Mouse (Mus musculus): Measurements from ENCODE around the gene 1700021F05Rik. TPM values are rescaled to one million over a fixed set of nuclear protein-coding genes. Genes with fewer than 3 reads are reported as not detected.
"Not testable (repeated sequence)": the region's sequence is repeated elsewhere in the genome, so short reads cannot be mapped to it uniquely, and the experiment has no call there.

Gene 1700021F05Rik
- total RNA-seq, 2 experiments from 2014 or later, result 39.1 to 42.8 TPM

- DNase-seq (ENCODE audit: low spot score in 2 of 2), result no peak
Observed at GRCm38 (mm10) chr10:43539746-43540310, 966 bp downstream of the 1700021F05Rik start.

- no peak for DNase-seq (ENCODE audit: low spot score in 2 of 2)
Observed at GRCm38 (mm10) chr10:43538831-43539230, 2.0 kb downstream of the 1700021F05Rik start.

- DNase-seq (ENCODE audit: low spot score in 2 of 2), result no peak
Observed at GRCm38 (mm10) chr10:43537652-43538051, 3.1 kb downstream of the 1700021F05Rik start.

GRCm38 (mm10) chr10:43534382-43534781 is 6.4 kb downstream of the 1700021F05Rik start:
- no peak for DNase-seq (ENCODE audit: low spot score in 2 of 2)

- no peak for DNase-seq (ENCODE audit: low spot score in 2 of 2)
Observed at GRCm38 (mm10) chr10:43527283-43528269, 13.2 kb downstream of the 1700021F05Rik start.

GRCm38 (mm10) chr10:43523931-43524330 is 16.9 kb downstream of the 1700021F05Rik start, which contains the start of gene Gm9803:
Gene Gm9803, plus strand, starts transcription at chr10:43524084.
- DNase-seq (ENCODE audit: low spot score in 2 of 2), result not testable (repeated sequence)

GRCm38 (mm10) chr10:43519977-43520376 is 20.8 kb downstream of the 1700021F05Rik start:
- DNase-seq (ENCODE audit: low spot score in 2 of 2), result no peak

GRCm38 (mm10) chr10:43518368-43518767 is 22.4 kb downstream of the 1700021F05Rik start:
- no peak for DNase-seq (ENCODE audit: low spot score in 2 of 2)

GRCm38 (mm10) chr10:43517836-43518235 is 23.0 kb downstream of the 1700021F05Rik start:
- DNase-seq (ENCODE audit: low spot score in 2 of 2), result no peak

- DNase-seq (ENCODE audit: low spot score in 2 of 2), result no peak
Observed at GRCm38 (mm10) chr10:43516992-43517660, 23.7 kb downstream of the 1700021F05Rik start.

- DNase-seq (ENCODE audit: low spot score in 2 of 2), result no peak
Observed at GRCm38 (mm10) chr10:43512976-43513375, 27.8 kb downstream of the 1700021F05Rik start.

GRCm38 (mm10) chr10:43509228-43509627 is 31.6 kb downstream of the 1700021F05Rik start:
- no peak for DNase-seq (ENCODE audit: low spot score in 2 of 2)

- DNase-seq (ENCODE audit: low spot score in 2 of 2), result no peak
Observed at GRCm38 (mm10) chr10:43507051-43507450, 33.7 kb downstream of the 1700021F05Rik start.

- no peak for DNase-seq (ENCODE audit: low spot score in 2 of 2)
Observed at GRCm38 (mm10) chr10:43504291-43504690, 36.5 kb downstream of the 1700021F05Rik start.

- no peak for DNase-seq (ENCODE audit: low spot score in 2 of 2)
Observed at GRCm38 (mm10) chr10:43502599-43502998, 38.2 kb downstream of the 1700021F05Rik start.

- no peak for DNase-seq (ENCODE audit: low spot score in 2 of 2)
Observed at GRCm38 (mm10) chr10:43490846-43491245, 49.9 kb downstream of the 1700021F05Rik start.

GRCm38 (mm10) chr10:43490034-43490433 is 50.8 kb downstream of the 1700021F05Rik start:
- DNase-seq (ENCODE audit: low spot score in 2 of 2), result no peak

- no peak for DNase-seq (ENCODE audit: low spot score in 2 of 2)
Observed at GRCm38 (mm10) chr10:43489550-43489949, 51.2 kb downstream of the 1700021F05Rik start.

- no peak for DNase-seq (ENCODE audit: low spot score in 2 of 2)
Observed at GRCm38 (mm10) chr10:43489139-43489538, 51.7 kb downstream of the 1700021F05Rik start.

- no peak for DNase-seq (ENCODE audit: low spot score in 2 of 2)
Observed at GRCm38 (mm10) chr10:43488258-43488657, 52.5 kb downstream of the 1700021F05Rik start.

GRCm38 (mm10) chr10:43487441-43488010 is 53.3 kb downstream of the 1700021F05Rik start:
- no peak for DNase-seq (ENCODE audit: low spot score in 2 of 2)
